Mouse (Mus musculus) MEL (cell line): ENCODE data around the gene Mthfd1l. TPM values are rescaled to one million over a fixed set of nuclear protein-coding genes. Genes with fewer than 3 reads are reported as not detected.

Experiments
- DNase-seq: peaks from one replicate; pipeline ENCODE4 v3.0.0; 2011; ENCODE audit warnings: low read depth, low spot score
- H3K27ac ChIP-seq: 2 replicates; pipeline ENCODE4 v1.5.1; 2012; ENCODE audit warnings: low read depth, mild to moderate bottlenecking, control low read depth, low read length, moderate library complexity; ENCODE audit not compliant: control insufficient read depth
- H3K27me3 ChIP-seq, 2 experiments: fragments of 150-350 bp in 1 of 2; sonication (generic) in 1 of 2; 2 replicates each; pipeline ENCODE4 v1.6.1; 2012; ENCODE audit warnings: low read length in 2 of 2, mild to moderate bottlenecking in 2 of 2, improper control_type of control experiment in 1 of 2, moderate library complexity in 1 of 2; ENCODE audit not compliant: insufficient read depth in 2 of 2, control insufficient read depth in 1 of 2
- H3K36me3 ChIP-seq, 2 experiments: 2 replicates each; pipeline ENCODE4 v1.6.1; 2012 to 2014; ENCODE audit warnings: low read length in 2 of 2, improper control_type of control experiment in 1 of 2, inconsistent platforms in 1 of 2, mild to moderate bottlenecking in 1 of 2; ENCODE audit not compliant: insufficient read depth in 2 of 2, control insufficient read depth in 1 of 2
- H3K4me1 ChIP-seq, 2 experiments: fragments of 150-350 bp in 1 of 2; sonication (generic) in 1 of 2; 2 replicates each; pipeline ENCODE4 v1.6.1; 2012; ENCODE audit warnings: low read length in 2 of 2, improper control_type of control experiment in 1 of 2, mild to moderate bottlenecking in 1 of 2; ENCODE audit not compliant: insufficient read depth in 2 of 2, control insufficient read depth in 1 of 2
- H3K4me3 ChIP-seq, 2 experiments: fragments of 150-350 bp in 1 of 2; sonication (generic) in 1 of 2; 2 replicates each; pipeline ENCODE4 v1.5.1; 2012; ENCODE audit warnings: low read depth in 2 of 2, low read length in 2 of 2, mild to moderate bottlenecking in 2 of 2, moderate library complexity in 2 of 2, control low read depth in 1 of 2, improper control_type of control experiment in 1 of 2; ENCODE audit not compliant: control insufficient read depth in 1 of 2, insufficient read depth in 1 of 2
- H3K79me2 ChIP-seq: 2 replicates; pipeline ENCODE4 v1.6.1; 2012; ENCODE audit warnings: mild to moderate bottlenecking, low read length, moderate library complexity; ENCODE audit not compliant: control insufficient read depth, poor library complexity, insufficient read depth
- H3K9ac ChIP-seq: 2 replicates; pipeline ENCODE4 v1.6.1; 2012; ENCODE audit warnings: low read depth, mild to moderate bottlenecking, control low read depth, low read length, moderate library complexity; ENCODE audit not compliant: control insufficient read depth, poor library complexity, severe bottlenecking
- H3K9me3 ChIP-seq: fragments of 150-350 bp; sonication (generic); replicated peaks from 2 replicates; pipeline ENCODE4 v1.6.1; 2012; ENCODE audit warnings: mild to moderate bottlenecking, low read length, improper control_type of control experiment, moderate library complexity; ENCODE audit not compliant: insufficient read depth
- BHLHE40 ChIP-seq: IDR thresholded peaks from 2 replicates; pipeline ENCODE4 v1.6.1; 2012; ENCODE audit warnings: low read depth, mild to moderate bottlenecking, inconsistent platforms, low read length, improper control_type of control experiment, borderline replicate concordance
- CHD2 ChIP-seq: IDR thresholded peaks from 2 replicates; pipeline ENCODE4 v1.6.1; 2011; ENCODE audit warnings: low read length, improper control_type of control experiment
- CTCF ChIP-seq, 3 experiments: IDR thresholded peaks in 2 of 3; conservative IDR thresholded peaks in 1 of 3; 2 replicates each; pipeline ENCODE4 v1.5.1; 2011 to 2012; ENCODE audit warnings: low read length in 3 of 3, low read depth in 2 of 3, mild to moderate bottlenecking in 2 of 3, improper control_type of control experiment in 1 of 3, inconsistent platforms in 1 of 3, mixed read lengths in 1 of 3, moderate library complexity in 1 of 3; ENCODE audit not compliant: control insufficient read depth in 1 of 3, insufficient read depth in 1 of 3, poor library complexity in 1 of 3, severe bottlenecking in 1 of 3
- E2F4 ChIP-seq: IDR thresholded peaks from 2 replicates; pipeline ENCODE4 v1.6.1; 2011; ENCODE audit warnings: low read depth, low read length, improper control_type of control experiment, borderline replicate concordance
- ELF1 ChIP-seq: IDR thresholded peaks from 2 replicates; pipeline ENCODE4 v1.6.1; 2014; ENCODE audit warnings: low read depth, mild to moderate bottlenecking, inconsistent platforms, low read length, improper control_type of control experiment, moderate library complexity
- EP300 ChIP-seq, 2 experiments: IDR thresholded peaks; 2 replicates each; pipeline ENCODE4 v1.6.1; 2011; ENCODE audit warnings: improper control_type of control experiment in 2 of 2, low read length in 2 of 2, low read depth in 1 of 2, mild to moderate bottlenecking in 1 of 2
- ETS1 ChIP-seq: IDR thresholded peaks from 2 replicates; pipeline ENCODE4 v1.6.1; 2012; ENCODE audit warnings: low read depth, mild to moderate bottlenecking, inconsistent platforms, low read length, improper control_type of control experiment, moderate library complexity
- GATA1 ChIP-seq: IDR thresholded peaks from 2 replicates; pipeline ENCODE4 v1.6.1; 2011; ENCODE audit warnings: low read depth, low read length, improper control_type of control experiment
- HCFC1 ChIP-seq: IDR thresholded peaks from 2 replicates; pipeline ENCODE4 v1.6.1; 2012; ENCODE audit warnings: low read depth, mild to moderate bottlenecking, inconsistent platforms, low read length, improper control_type of control experiment, moderate library complexity
- KAT2A ChIP-seq: conservative IDR thresholded peaks from 2 replicates; pipeline ENCODE4 v1.6.1; 2012; ENCODE audit warnings: low read depth, low read length, improper control_type of control experiment, inconsistent platforms
- MAX ChIP-seq: IDR thresholded peaks from 2 replicates; pipeline ENCODE4 v1.6.1; 2011; ENCODE audit warnings: low read length, improper control_type of control experiment
- MXI1 ChIP-seq: IDR thresholded peaks from 2 replicates; pipeline ENCODE4 v1.6.1; 2011; ENCODE audit warnings: mild to moderate bottlenecking, low read depth, low read length, improper control_type of control experiment
- MYB ChIP-seq: IDR thresholded peaks from 2 replicates; pipeline ENCODE4 v1.6.1; 2011; ENCODE audit warnings: mild to moderate bottlenecking, low read depth, low read length, improper control_type of control experiment
- MYC ChIP-seq: IDR thresholded peaks from 2 replicates; pipeline ENCODE4 v1.6.1; 2011; ENCODE audit warnings: low read depth, mild to moderate bottlenecking, low read length, improper control_type of control experiment, moderate library complexity
- NELFE ChIP-seq: IDR thresholded peaks from 2 replicates; pipeline ENCODE4 v1.6.1; 2011; ENCODE audit warnings: low read depth, low read length, improper control_type of control experiment
- NRF1 ChIP-seq: IDR thresholded peaks from 2 replicates; pipeline ENCODE4 v1.6.1; 2014; ENCODE audit warnings: low read depth, mild to moderate bottlenecking, inconsistent platforms, low read length, improper control_type of control experiment, moderate library complexity; ENCODE audit not compliant: poor library complexity, insufficient read depth, severe bottlenecking
- POLR2A ChIP-seq, 2 experiments: IDR thresholded peaks; 2 replicates each; pipeline ENCODE4 v1.6.1; 2011 to 2012; ENCODE audit warnings: low read length in 2 of 2, mild to moderate bottlenecking in 2 of 2, control low read depth in 1 of 2, improper control_type of control experiment in 1 of 2, low read depth in 1 of 2, moderate library complexity in 1 of 2; ENCODE audit not compliant: control insufficient read depth in 1 of 2, insufficient read depth in 1 of 2, poor library complexity in 1 of 2
- POLR2AphosphoS2 ChIP-seq: IDR thresholded peaks from 2 replicates; pipeline ENCODE4 v1.6.1; 2011; ENCODE audit warnings: low read length, improper control_type of control experiment
- RAD21 ChIP-seq: IDR thresholded peaks from 2 replicates; pipeline ENCODE4 v1.6.1; 2011; ENCODE audit warnings: mild to moderate bottlenecking, low read depth, low read length, improper control_type of control experiment
- SIN3A ChIP-seq: IDR thresholded peaks from 2 replicates; pipeline ENCODE4 v1.6.1; 2012; ENCODE audit warnings: low read length, improper control_type of control experiment, inconsistent platforms
- SMC3 ChIP-seq: IDR thresholded peaks from 2 replicates; pipeline ENCODE4 v1.6.1; 2011; ENCODE audit warnings: low read depth, low read length, improper control_type of control experiment
- TAL1 ChIP-seq: IDR thresholded peaks from 2 replicates; pipeline ENCODE4 v1.6.1; 2012; ENCODE audit warnings: mild to moderate bottlenecking, inconsistent platforms, low read length, moderate library complexity, mixed read lengths
- TBP ChIP-seq: IDR thresholded peaks from 2 replicates; pipeline ENCODE4 v1.8.0; 2011; ENCODE audit warnings: low read depth, low read length, improper control_type of control experiment
- TCF12 ChIP-seq: IDR thresholded peaks from 2 replicates; pipeline ENCODE4 v1.6.1; 2014; ENCODE audit warnings: low read depth, mild to moderate bottlenecking, inconsistent platforms, low read length, improper control_type of control experiment, moderate library complexity
- UBTF ChIP-seq: IDR thresholded peaks from 2 replicates; pipeline ENCODE4 v1.6.1; 2012; ENCODE audit warnings: low read depth, mild to moderate bottlenecking, inconsistent platforms, low read length, improper control_type of control experiment, moderate library complexity, borderline replicate concordance; ENCODE audit not compliant: insufficient read depth
- USF1 ChIP-seq: IDR thresholded peaks from 2 replicates; pipeline ENCODE4 v1.6.1; 2014; ENCODE audit warnings: low read depth, mild to moderate bottlenecking, inconsistent platforms, low read length, improper control_type of control experiment, moderate library complexity
- USF2 ChIP-seq, 2 experiments: IDR thresholded peaks; 2 replicates each; pipeline ENCODE4 v1.6.1; 2011 to 2012; ENCODE audit warnings: improper control_type of control experiment in 2 of 2, low read length in 2 of 2, borderline replicate concordance in 1 of 2, inconsistent platforms in 1 of 2, low read depth in 1 of 2, mild to moderate bottlenecking in 1 of 2; ENCODE audit not compliant: insufficient read depth in 1 of 2
- ZKSCAN1 ChIP-seq: IDR thresholded peaks from 2 replicates; pipeline ENCODE4 v1.6.1; 2012; ENCODE audit warnings: low read depth, mild to moderate bottlenecking, inconsistent platforms, low read length, improper control_type of control experiment, moderate library complexity
- ZMIZ1 ChIP-seq: IDR thresholded peaks from 2 replicates; pipeline ENCODE4 v1.6.1; 2012; ENCODE audit warnings: low read depth, mild to moderate bottlenecking, inconsistent platforms, low read length, improper control_type of control experiment, moderate library complexity
- ZNF384 ChIP-seq: IDR thresholded peaks from 2 replicates; pipeline ENCODE4 v1.6.1; 2012; ENCODE audit warnings: low read depth, mild to moderate bottlenecking, inconsistent platforms, low read length, improper control_type of control experiment
- polyA plus RNA-seq, 2 experiments: library from polyadenylated mRNA; stranded (reverse) in 1 of 2; unstranded in 1 of 2; fragments of >175 nt in 1 of 2; fragments of >200 nt in 1 of 2; gene quantifications; 2 replicates each; pipeline versions ENCODE4 v1.2.1 to v1.2.4; 2012; ENCODE audit warnings: low replicate concordance in 2 of 2, low read depth in 1 of 2; ENCODE audit not compliant: insufficient read length in 2 of 2, insufficient read depth in 1 of 2, missing spikeins in 1 of 2
- total RNA-seq: library from RNA; depleted of rRNA; stranded (reverse); fragments of 300-350 nt; gene quantifications from 2 replicates; pipeline ENCODE4 v1.2.3, GENCODE M21; 2012

Mthfd1l gene
- total and polyA plus RNA-seq, 3 experiments = 43.1 to 1,097 (median 83.0) TPM

DNA sequence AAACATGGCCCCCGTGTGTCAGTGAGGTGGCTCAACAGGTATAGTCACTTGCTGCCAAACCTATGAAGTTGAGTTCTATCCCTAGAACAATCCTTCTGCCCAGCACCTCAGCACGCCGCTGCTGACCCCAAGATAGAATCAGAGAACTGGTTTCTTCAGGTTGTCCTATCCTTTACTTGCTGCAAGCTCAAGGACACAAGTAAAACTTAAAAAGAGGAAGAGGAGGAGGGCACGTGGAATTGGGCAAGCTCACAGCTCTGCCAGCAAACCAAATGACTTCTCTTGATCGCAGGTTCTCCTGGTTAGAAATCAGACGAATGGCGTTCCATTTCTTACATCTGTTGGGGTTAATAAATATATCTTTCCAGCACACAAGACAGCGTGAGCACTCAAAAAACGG is 681 bp upstream of the Mthfd1l start:
- Histone ChIP-seq H3K9me3 (no peaks in the 10 kb centered on the region), H3K27me3 (no peaks in the 10 kb centered on the region), H3K9ac (peak overlapping the region; percentile 97)
- TF ChIP-seq BHLHE40 (no peak), UBTF (no peak), MYB (no peak), RAD21 (no peak), MAX (peak; percentile 69), GATA1 (no peak), MYC (peak; percentile 61; the same call in 1 of the 2 replicates), NELFE (no peak), CTCF (IDR thresholded peaks at IDR 0.05 in 2 of 3, conservative IDR thresholded peaks at IDR 0.05 in 1 of 3; ENCODE audit: control insufficient read depth in 1 of 3, insufficient read depth in 1 of 3, low read depth in 2 of 3, low read length in 3 of 3, poor library complexity in 1 of 3, severe bottlenecking in 1 of 3) (no peak), USF2 (IDR thresholded peaks at IDR 0.05; ENCODE audit: borderline replicate concordance in 1 of 2, insufficient read depth in 1 of 2, low read depth in 1 of 2, low read length in 2 of 2) (no peak)
- TF ChIP-seq, all 39 proteins: peak for 2
- peak; percentile 60 for DNase-seq
- Histone ChIP-seq H3K4me3 (peak overlapping the region; percentile 58 to 91; a peak in 3 of 4 replicates), H3K27ac (peak overlapping the region; percentile 30; the same call in 1 of the 2 replicates), H3K79me2 (peaks cover 27% of the 10 kb centered on the region), H3K4me1 (peaks cover 8 to 25% of the 10 kb centered on the region in 2 experiments), H3K36me3 (peaks cover 0 to 21% of the 10 kb centered on the region in 2 experiments; a peak in 2 of 4 replicates)

DNA sequence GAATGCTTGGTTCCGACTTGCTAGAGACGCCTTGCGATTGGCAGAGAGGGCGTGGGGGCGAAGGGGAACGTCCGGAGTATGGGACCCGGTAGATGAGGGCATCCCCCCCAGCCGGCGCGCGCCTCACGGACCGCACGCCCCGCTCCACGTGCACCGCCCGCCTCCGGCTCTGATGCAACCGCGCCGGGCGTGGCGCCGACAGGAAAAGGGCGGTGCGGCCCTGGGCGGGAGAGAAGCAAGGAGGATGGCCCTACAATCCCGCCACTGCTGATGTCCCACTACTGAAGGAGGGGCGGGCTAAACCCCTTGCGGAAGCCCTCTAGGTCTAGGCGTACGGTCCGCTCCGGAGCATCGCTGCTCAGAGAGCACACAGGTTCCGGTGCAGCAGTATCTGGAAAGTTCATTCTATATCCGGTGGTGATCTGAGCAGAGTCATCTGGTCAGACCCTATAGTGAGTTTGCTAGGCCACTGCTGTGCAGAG is 712 bp downstream of the Mthfd1l start:
- Histone ChIP-seq H3K4me3 (peak overlapping the region; percentile 58 to 91), H3K27me3 (no peaks in the 10 kb centered on the region), H3K79me2 (peaks cover 28% of the 10 kb centered on the region), H3K9ac (peak overlapping the region; percentile 97), H3K9me3 (no peaks in the 10 kb centered on the region), H3K36me3 (peaks cover under 1 to 21% of the 10 kb centered on the region in 2 experiments; a peak in 3 of 4 replicates), H3K4me1 (peaks cover 8 to 25% of the 10 kb centered on the region in 2 experiments), H3K27ac (peak overlapping the region; percentile 87)
- peak; percentile 95 for DNase-seq
- TF ChIP-seq ELF1 (peak; percentile 69), TAL1 (no peak), EP300 (IDR thresholded peaks at IDR 0.05; ENCODE audit: low read depth in 1 of 2, low read length in 2 of 2) (0 out of 4 replicates have a peak, but pooled peaks of 1 of the 2 experiments have one; percentile 25), RAD21 (no peak), SIN3A (peak; percentile 71), ETS1 (peak; percentile 42; the same call in 1 of the 2 replicates), TCF12 (peak; percentile 48; the same call in 1 of the 2 replicates), GATA1 (no peak), HCFC1 (peak; percentile 78), E2F4 (peak; percentile 92), BHLHE40 (peak; percentile 72; the same call in 1 of the 2 replicates), ZNF384 (no peak), TBP (peak; percentile 86), USF1 (peak; percentile 67), ZMIZ1 (peak; percentile 83; the same call in 1 of the 2 replicates), KAT2A (peak; percentile 44; the same call in 1 of the 2 replicates), POLR2A (IDR thresholded peaks at IDR 0.05; ENCODE audit: control insufficient read depth in 1 of 2, insufficient read depth in 1 of 2, low read depth in 1 of 2, low read length in 2 of 2, poor library complexity in 1 of 2) (peak in 1 of 2 experiments; percentile 82; a peak in 3 of 4 replicates), MXI1 (peak; percentile 96), NELFE (peak; percentile 61), SMC3 (no peak), ZKSCAN1 (no peak), CHD2 (no peak), NRF1 (0 out of 2 replicates have a peak, but pooled peaks have one; percentile 26), POLR2AphosphoS2 (peak; percentile 78; the same call in 1 of the 2 replicates), MAX (peak; percentile 94), USF2 (IDR thresholded peaks at IDR 0.05; ENCODE audit: borderline replicate concordance in 1 of 2, insufficient read depth in 1 of 2, low read depth in 1 of 2, low read length in 2 of 2) (no peak)
